Mouse (Mus musculus) forebrain, embryonic 11.5 days (tissue): ENCODE measurements around the gene Cnksr1. TPM values are rescaled to one million over a fixed set of nuclear protein-coding genes. Genes with fewer than 3 reads are reported as not detected.

ENCODE experiments used
- ATAC-seq: fragments of 200-750 bp; cut with Nextera tagmentation; replicated peaks from 2 replicates; pipeline ENCODE4 v1.8.0; 2017; ENCODE audit warnings: moderate TSS enrichment; ENCODE audit not compliant: low FRiP score
- DNase-seq: peaks from one replicate; pipeline ENCODE4 v3.0.0-alpha.2; 2017; ENCODE audit warnings: low spot score
- H3K27ac ChIP-seq: fragments of 300-500 bp; sonication (generic); 2 replicates; pipeline ENCODE4 v1.5.1; 2014; ENCODE audit warnings: low read depth, low read length
- H3K27me3 ChIP-seq: fragments of 300-500 bp; sonication (generic); 2 replicates; pipeline ENCODE4 v1.6.1; 2014; ENCODE audit warnings: mild to moderate bottlenecking, low read length, mixed read lengths; ENCODE audit not compliant: control insufficient read depth, insufficient read depth
- H3K36me3 ChIP-seq: fragments of 300-500 bp; sonication (generic); 2 replicates; pipeline ENCODE4 v1.6.1; 2014; ENCODE audit warnings: mild to moderate bottlenecking, low read length, moderate library complexity, mixed read lengths; ENCODE audit not compliant: control insufficient read depth, insufficient read depth
- H3K4me1 ChIP-seq: fragments of 300-500 bp; sonication (generic); replicated peaks from 2 replicates; pipeline ENCODE4 v1.6.1; 2014; ENCODE audit warnings: low read length, mixed read lengths; ENCODE audit not compliant: control insufficient read depth, insufficient read depth
- H3K4me2 ChIP-seq: fragments of 300-500 bp; sonication (generic); 2 replicates; pipeline ENCODE4 v1.6.1; 2014; ENCODE audit warnings: low read depth, mild to moderate bottlenecking, low read length, moderate library complexity, mixed read lengths; ENCODE audit not compliant: severe bottlenecking
- H3K4me3 ChIP-seq: fragments of 300-500 bp; sonication (generic); 2 replicates; pipeline ENCODE4 v1.5.1; 2014; ENCODE audit warnings: low read depth, low read length
- H3K9ac ChIP-seq: fragments of 300-500 bp; sonication (generic); 2 replicates; pipeline ENCODE4 v1.6.1; 2014; ENCODE audit warnings: low read length
- H3K9me3 ChIP-seq: fragments of 300-500 bp; sonication (generic); 2 replicates; pipeline ENCODE4 v1.6.1; 2016; ENCODE audit warnings: low read length, mixed read lengths; ENCODE audit not compliant: control insufficient read depth
- WGBS: fragments of 180-500 bp; shearing (Covaris S2); extraction: QIAGEN DNeasy Blood & Tissue Kit; methylation state at CpG from one replicate; pipeline ENCODE4 v1.1.7; 2014; 5-methylcytosine and 5-hydroxymethylcytosine counted together
- polyA plus RNA-seq: library from polyadenylated mRNA; unstranded; fragments of >200 nt; fragmentation: Nextera tagmentation; extraction: Ambion mirVana; gene quantifications from 2 replicates; pipeline ENCODE4 v1.2.1, GENCODE M21; 2014

Gene Cnksr1
- polyA plus RNA-seq, 1 experiment from 2014 or later, result 0.45 TPM

DNA sequence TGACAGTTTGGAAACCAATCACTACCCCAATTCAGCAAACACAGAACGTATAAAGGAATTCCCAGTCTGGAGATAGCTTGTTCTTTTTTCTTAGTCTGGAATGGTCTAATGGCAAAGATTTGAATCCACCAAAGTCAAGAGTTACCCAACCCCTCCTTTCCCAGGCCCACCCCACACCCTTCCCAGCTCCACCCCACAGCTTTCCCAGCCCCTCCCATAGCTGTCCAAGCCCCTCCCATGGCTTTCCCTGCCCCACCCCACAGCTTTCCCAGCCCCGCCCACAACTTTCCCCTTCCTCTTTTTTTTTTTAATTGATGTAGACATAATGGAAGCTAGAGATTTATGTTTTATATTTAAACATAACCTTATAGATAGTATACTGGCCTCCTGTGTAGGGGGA is 38.8 kb downstream of the Cnksr1 start:
- Histone ChIP-seq H3K27me3 (no peaks in the 10 kb centered on the region), H3K4me3 (no peak overlapping the region), H3K9ac (no peak overlapping the region), H3K27ac (no peak overlapping the region), H3K9me3 (no peaks in the 10 kb centered on the region), H3K4me1 (no peaks in the 10 kb centered on the region), H3K36me3 (no peaks in the 10 kb centered on the region), H3K4me2 (no peak overlapping the region)
- 74% methylated on average over 2 of the region's 2 CpGs for WGBS
- ATAC-seq (no peak), DNase-seq (peak; percentile 22)

DNA sequence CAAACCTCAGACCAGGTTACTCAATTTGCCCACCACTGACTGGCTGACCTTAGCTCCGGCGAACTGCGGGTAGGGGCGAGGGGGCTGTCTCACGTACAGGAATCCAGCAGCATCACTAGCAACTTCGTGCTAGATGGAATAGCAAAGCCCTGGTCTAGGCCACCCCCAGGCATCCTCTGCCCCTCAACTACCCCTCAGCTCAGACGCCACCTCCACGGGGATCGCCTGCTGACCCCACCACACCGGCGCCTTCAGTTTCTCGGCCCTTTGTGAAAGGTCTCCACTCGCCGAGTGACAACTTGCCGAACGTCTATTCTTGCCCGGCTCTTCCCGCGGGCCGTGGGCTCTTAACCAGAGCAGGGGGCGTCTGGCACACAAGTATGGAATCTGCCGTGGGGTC is 51.9 kb downstream of the Cnksr1 start:
- Histone ChIP-seq H3K4me2 (peak overlapping the region; percentile 63), H3K9me3 (no peaks in the 10 kb centered on the region), H3K36me3 (no peaks in the 10 kb centered on the region), H3K27ac (peak overlapping the region; percentile 58; the same call in 1 of the 2 replicates), H3K9ac (peak overlapping the region; percentile 83), H3K4me1 (peaks cover 3% of the 10 kb centered on the region; the same call in 1 of the 2 replicates), H3K27me3 (no peaks in the 10 kb centered on the region), H3K4me3 (peak overlapping the region; percentile 64)
- no peak for ATAC-seq
- under 1% methylated on average over 22 of the region's 22 CpGs for WGBS
- no peak for DNase-seq

DNA sequence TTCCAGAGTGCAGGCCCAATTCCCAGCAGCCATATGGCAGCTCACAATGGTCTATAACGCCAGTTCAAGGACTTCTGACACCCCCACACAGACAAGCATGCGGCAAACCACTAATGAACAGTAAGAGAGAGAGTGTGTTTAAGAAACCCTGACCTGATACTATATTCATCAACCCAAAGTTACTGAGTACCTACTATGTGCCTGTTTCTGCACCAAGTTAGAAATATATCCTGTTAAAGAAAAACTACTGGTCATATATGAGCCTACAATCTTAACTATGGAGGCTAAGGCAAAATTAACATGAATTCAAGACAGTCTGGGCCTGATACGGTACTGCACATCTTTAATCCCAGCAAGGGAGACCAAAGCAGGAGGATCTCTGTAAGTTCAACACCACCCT is 52.6 kb downstream of the Cnksr1 start:
- no peaks in the 10 kb centered on the region for H3K9me3 ChIP-seq
- WGBS, result 82% methylated on average over 3 of the region's 3 CpGs
- H3K36me3 ChIP-seq, result no peaks in the 10 kb centered on the region
- H3K4me1 ChIP-seq, result peaks cover 3% of the 10 kb centered on the region; the same call in 1 of the 2 replicates
- H3K27me3 ChIP-seq, result no peaks in the 10 kb centered on the region
- no peak overlapping the region for H3K27ac ChIP-seq
- DNase-seq, result peak; percentile 37
- peak overlapping the region; percentile 64 for H3K4me3 ChIP-seq
- peak overlapping the region; percentile 63 for H3K4me2 ChIP-seq
- ATAC-seq, result no peak
- H3K9ac ChIP-seq, result peak overlapping the region; percentile 83; the same call in 1 of the 2 replicates

DNA sequence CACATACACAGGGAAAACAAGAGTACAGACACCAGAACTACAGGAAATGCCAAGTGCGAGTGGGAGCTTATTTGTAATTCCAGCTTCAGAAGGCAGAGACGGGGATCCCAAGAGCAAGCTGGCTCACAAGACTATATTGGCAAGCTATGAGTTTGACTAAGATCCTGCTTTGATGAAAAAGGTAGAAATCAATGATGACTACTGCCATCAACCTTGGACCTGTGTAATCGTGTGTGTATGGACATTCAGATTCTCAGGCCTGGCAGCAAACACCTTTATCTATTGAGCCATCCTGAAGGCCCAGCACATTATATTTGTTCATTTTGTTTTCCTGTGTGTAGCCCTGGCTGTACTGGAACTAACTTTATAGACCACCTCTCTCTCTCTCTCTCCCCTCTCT is 54.5 kb downstream of the Cnksr1 start:
- whole genome bisulfite sequencing, result 91% methylated on average over 3 of the region's 3 CpGs
- DNase-seq (peak; percentile 20), ATAC-seq (no peak)
- Histone ChIP-seq H3K36me3 (no peaks in the 10 kb centered on the region), H3K9ac (no peak overlapping the region), H3K27me3 (no peaks in the 10 kb centered on the region), H3K27ac (no peak overlapping the region), H3K4me1 (peaks cover 3% of the 10 kb centered on the region; the same call in 1 of the 2 replicates), H3K9me3 (no peaks in the 10 kb centered on the region), H3K4me2 (no peak overlapping the region), H3K4me3 (no peak overlapping the region)

- ATAC-seq (no peak), DNase-seq (no peak)
Observed at GRCm38 (mm10) chr4:134181825-134182224, 56.4 kb downstream of the Cnksr1 start.

GRCm38 (mm10) chr4:134181112-134181511 is 57.1 kb downstream of the Cnksr1 start:
- peaks cover 3% of the 10 kb centered on the region; the same call in 1 of the 2 replicates for H3K4me1 ChIP-seq
- no peaks in the 10 kb centered on the region for H3K36me3 ChIP-seq
- 96% methylated on average over 1 of the region's 1 CpGs for WGBS
- no peaks in the 10 kb centered on the region for H3K27me3 ChIP-seq
- no peak overlapping the region for H3K27ac ChIP-seq
- H3K4me3 ChIP-seq, result no peak overlapping the region
- H3K4me2 ChIP-seq, result no peak overlapping the region
- H3K9ac ChIP-seq, result no peak overlapping the region
- DNase-seq, result no peak
- no peak for ATAC-seq
- no peaks in the 10 kb centered on the region for H3K9me3 ChIP-seq

More at GRCm38 (mm10) chr4:134181825-134182224, 56.4 kb downstream of the Cnksr1 start:
- H3K4me1 ChIP-seq, result peaks cover 3% of the 10 kb centered on the region; the same call in 1 of the 2 replicates
- H3K27me3 ChIP-seq, result no peaks in the 10 kb centered on the region
- no peak overlapping the region for H3K27ac ChIP-seq
- H3K36me3 ChIP-seq, result no peaks in the 10 kb centered on the region
- no peak overlapping the region for H3K4me3 ChIP-seq
- no peak overlapping the region for H3K9ac ChIP-seq
- H3K4me2 ChIP-seq, result no peak overlapping the region
- no peaks in the 10 kb centered on the region for H3K9me3 ChIP-seq

Other genes starting within 250 kb of the Cnksr1 start
- 41.9 and 46.5 TPM in 2 replicates for gene Dhdds, start 237.5 kb downstream of the Cnksr1 start, polyA plus RNA-seq
- 1.6 and 2.3 TPM in 2 replicates for gene Lin28a, start 219.6 kb downstream of the Cnksr1 start, polyA plus RNA-seq
- gene Zfp683, start 184.6 kb downstream of the Cnksr1 start, polyA plus RNA-seq, result not detected in 2 replicates
- gene Crybg2, start 177.6 kb downstream of the Cnksr1 start, polyA plus RNA-seq, result 1.9 and 2.5 TPM in 2 replicates
- gene Cd52, start 143.3 kb downstream of the Cnksr1 start, polyA plus RNA-seq, result 2.5 and 2.6 TPM in 2 replicates
- 6.6 and 7.0 TPM in 2 replicates for gene Ubxn11, start 135.8 kb downstream of the Cnksr1 start, polyA plus RNA-seq
- gene Sh3bgrl3, start 109.6 kb downstream of the Cnksr1 start, polyA plus RNA-seq, result 264 and 278 TPM in 2 replicates
- 30.1 and 33.8 TPM in 2 replicates for gene Cep85, start 51.3 kb downstream of the Cnksr1 start, polyA plus RNA-seq
- not detected in 2 replicates for gene Gm7534, start 35.4 kb downstream of the Cnksr1 start, polyA plus RNA-seq
- not detected in 2 replicates for gene Catsper4, start 11.0 kb downstream of the Cnksr1 start, polyA plus RNA-seq
- gene E130218I03Rik, start 5.3 kb upstream of the Cnksr1 start, polyA plus RNA-seq, result 0.64 and 0.77 TPM in 2 replicates
- gene Zfp593, start 7.2 kb upstream of the Cnksr1 start, polyA plus RNA-seq, result 17.8 and 18.0 TPM in 2 replicates
- 0.63 TPM in 1 of 2 replicates, not detected in the other for gene Gm30191, start 8.5 kb upstream of the Cnksr1 start, polyA plus RNA-seq
- gene Grrp1, start 15.7 kb upstream of the Cnksr1 start, polyA plus RNA-seq, result 4.8 and 5.2 TPM in 2 replicates
- 26.7 and 31.2 TPM in 2 replicates for gene Pdik1l, start 49.5 kb upstream of the Cnksr1 start, polyA plus RNA-seq
- 0.13 TPM in 1 of 2 replicates, not detected in the other for gene Trim63, start 76.7 kb upstream of the Cnksr1 start, polyA plus RNA-seq
- gene Slc30a2, start 104.8 kb upstream of the Cnksr1 start, polyA plus RNA-seq, result not detected in 2 replicates
- gene Extl1, start 145.5 kb upstream of the Cnksr1 start, polyA plus RNA-seq, result 0.15 and 0.71 TPM in 2 replicates
- 7.2 and 8.8 TPM in 2 replicates for gene Pafah2, start 157.9 kb upstream of the Cnksr1 start, polyA plus RNA-seq
- gene Stmn1, start 229.9 kb upstream of the Cnksr1 start, polyA plus RNA-seq, result 3,131 and 3,150 TPM in 2 replicates